Mouse (Mus musculus) thymus, postnatal 10 days (tissue): ENCODE data around the gene Chpf.
A peak's percentile ranks its signal among the peaks of the same experiment; 100 is the strongest.

Experiments used
- DNase-seq, 2 experiments: peaks; one replicate each; pipeline ENCODE4 v3.0.0; 2021; ENCODE audit warnings: low spot score in 2 of 2

Gene Chpf

DNA sequence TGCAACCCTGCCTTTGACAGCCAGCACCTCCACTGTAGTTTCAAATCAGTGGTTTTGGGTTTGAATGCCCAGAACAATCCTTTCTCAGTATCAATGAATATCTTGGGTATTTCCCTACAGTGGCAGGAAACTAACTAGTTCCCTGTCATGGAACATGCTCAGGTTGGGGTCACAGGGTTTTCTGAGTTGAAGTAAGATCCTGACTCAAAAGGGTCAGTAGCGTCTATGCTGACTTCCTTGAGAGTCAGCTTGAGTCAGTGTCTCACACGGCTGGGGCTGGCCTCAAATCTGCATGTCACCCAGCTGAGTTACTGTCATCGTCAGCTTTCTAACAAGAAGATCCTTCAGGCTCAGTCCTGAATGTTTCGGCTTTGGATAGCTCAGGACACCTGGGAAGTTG is 19.8 kb upstream of the Chpf start:
- DNase-seq: no peak

DNA sequence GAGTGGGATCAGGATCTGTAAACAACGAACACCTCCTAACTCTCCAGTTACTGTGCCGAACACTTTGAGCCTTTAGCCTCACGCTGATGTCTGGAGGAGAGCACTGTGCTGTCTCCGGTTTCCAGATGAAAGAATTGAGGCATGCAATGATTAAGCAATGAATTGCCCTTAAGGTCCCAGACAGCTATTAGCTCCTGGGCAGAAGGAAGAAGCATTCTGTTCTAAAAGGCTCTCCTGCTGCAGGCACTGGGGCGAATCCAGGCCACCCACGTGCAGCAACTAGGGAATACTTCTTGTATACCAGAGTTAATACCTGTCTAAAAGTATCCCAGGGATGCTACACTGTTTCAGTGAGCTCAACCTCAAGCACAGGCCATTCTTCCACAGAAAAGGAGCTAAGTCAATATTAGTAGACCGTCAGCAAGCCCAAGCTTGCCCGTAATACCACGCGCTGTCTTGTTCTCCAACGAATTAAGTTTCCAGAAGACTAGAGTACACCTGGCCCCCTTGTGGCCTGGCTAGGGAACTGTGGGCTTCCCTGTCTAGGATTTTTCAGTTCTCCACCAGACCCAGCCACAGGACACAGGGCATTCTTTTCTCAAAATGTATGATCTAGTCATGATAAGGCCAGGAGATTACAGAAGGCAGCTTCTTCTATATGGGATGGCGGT is 15.9 kb upstream of the Chpf start:
- DNase-seq: no peak

DNA sequence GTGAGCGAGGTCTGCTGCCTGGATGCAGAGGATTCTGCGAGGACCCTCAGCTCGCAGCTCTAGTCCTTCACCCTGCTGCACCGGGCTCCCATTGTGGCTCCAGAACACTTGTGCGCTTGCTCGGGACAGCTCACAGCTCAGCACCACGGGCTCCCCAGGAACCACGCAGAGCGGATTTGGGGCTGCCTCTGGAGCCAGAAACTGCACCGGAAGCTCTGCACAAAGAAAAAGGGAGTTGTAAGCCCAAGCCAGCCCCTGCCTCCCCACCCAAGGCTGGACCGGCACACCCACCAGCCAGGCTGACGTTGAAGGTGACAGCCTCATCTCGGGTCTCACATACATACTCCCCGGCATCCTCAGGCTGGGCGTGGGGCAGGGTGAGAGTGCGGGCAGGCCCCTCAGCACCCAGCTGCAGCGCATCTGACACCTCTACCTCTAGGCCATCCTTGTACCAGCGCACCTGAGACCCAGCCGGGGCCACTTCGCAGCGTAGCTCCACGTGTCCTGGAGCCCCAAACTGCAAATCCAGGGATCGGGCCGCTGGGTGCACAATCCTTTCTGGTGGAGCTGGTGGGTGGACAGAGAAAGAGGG is 13.6 kb upstream of the Chpf start:
- DNase-seq: no peak

DNA sequence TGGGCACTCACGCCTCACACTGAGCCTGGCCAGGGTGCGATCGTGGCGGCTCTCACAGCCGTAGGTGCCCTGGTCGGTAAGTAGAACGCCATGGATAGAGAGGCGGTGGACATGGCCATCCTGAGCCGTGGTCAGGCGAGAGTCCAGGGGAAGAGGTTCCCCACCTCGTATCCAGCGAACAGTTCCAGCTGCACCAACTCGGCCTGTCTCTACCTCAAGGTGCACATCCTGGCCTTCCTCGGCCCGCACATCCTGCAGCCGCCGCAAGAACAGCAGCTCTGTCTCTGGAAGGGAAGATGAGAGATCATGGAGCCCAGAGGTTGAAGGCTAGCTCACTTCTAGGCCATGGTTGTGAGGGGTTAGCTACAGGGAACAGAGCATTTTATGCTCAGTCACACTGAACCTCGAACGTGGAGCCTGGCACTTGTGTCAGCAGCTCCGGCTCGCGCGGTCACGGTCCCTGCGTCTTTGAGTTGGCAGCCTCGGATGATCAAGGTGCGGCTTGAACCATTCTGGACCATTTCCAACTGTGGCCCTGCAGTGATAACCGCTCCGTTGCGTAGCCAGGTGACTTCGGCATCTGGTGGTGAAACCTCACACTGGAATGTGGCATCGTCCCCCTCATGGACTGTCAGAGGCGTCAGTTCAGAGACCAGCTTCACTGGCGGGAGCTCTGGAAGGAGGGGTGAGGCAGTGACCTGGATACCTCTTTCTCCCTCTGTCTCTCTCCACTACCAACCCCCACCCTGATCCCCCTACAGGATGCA is 11.9 kb upstream of the Chpf start:
- no peak for DNase-seq

DNA sequence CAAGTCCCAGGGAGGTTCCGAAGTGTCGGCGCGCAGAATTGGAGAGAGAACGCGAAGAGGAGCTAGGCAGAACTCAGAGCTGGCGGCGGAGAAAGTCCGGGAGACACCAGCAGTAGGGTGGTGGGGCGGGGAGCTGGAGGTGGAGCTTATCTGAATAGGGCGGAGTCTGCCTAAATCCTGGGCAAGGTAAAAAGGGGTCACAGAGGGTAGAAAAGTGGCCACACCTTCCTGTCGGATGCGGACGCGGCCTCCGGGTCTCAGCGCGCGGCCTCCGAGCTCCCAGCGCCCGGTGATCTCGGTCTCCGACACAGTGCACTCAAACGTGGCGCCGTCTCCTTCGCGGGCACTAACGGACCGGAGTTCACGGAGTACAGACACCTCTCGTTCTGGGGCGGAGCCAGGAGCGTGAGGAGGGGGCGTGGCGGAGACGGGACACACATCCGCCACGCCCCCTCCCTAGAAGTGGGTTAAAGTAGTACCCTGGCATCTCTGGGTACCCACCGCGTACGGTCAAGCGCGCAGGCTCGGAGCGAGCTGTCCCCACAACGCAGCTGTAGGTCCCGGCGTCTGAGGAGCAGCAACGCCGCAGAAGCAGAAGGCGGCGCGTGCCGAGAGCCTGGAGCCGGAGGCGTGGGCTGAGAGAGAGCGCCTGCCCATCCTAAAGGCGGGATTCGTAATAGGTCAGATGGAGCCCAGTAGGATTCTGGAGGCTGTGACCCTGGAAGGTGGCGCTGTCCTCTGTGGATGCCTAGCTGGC is 8.5 kb upstream of the Chpf start:
- peak; percentile 53 to 57 for DNase-seq

DNA sequence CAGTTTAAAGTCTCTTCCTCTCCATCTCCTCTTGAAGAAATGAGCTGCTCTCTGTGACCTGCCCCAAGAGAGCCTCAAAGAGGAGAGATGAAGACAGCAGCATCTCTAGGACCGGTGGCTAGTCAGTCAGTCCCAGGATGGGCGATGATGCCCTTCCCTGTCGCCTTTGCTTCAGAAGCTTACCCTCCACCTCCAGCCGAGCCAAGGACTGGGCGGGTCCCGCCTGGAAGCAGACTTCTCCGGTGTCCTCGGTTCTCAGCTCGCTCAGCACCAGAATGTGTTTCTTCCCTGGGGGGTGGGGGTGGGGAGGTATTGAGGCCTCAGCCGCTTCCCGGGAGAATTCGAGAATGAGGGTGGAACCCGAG is 7.9 kb upstream of the Chpf start:
- no peak for DNase-seq

DNA sequence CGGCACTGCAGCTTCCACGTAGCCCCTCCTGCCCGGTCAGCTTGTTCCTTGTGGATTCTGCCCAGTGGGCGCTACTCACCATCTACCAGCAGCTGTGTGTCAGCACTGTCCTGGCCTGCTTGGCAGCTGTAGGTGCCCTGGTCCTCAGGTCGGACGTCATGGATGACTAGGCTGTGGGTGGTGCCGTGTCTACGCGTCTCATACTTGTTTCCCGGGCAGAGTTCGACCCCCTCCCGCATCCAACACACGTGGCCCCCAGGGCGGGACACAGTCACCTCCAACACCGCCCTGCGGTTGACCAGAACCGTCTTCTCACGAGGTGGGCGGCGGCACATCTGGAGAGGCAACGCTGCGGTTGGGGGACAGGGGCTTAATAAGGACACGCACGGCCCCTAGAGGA is 7.5 kb upstream of the Chpf start:
- DNase-seq: no peak

DNA sequence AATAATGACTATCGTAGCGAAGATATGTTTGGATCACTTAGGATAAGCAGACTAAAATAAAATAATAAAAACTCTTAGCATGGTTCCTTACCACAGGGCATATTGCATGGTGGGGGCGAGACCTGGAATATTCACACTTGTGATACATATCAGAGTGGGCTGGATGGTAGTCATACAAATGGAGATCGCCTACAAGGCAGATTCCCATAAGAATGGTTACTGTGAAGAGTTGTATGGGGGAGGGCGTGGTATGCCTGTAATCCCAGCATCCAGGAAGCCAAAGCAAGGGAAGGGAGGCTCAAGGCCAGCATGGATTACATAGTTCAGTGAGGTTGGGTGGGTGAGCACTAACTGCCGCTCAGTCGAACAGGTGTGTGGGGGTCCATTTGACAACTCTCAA is 1.6 kb upstream of the Chpf start:
- no peak for DNase-seq

DNA sequence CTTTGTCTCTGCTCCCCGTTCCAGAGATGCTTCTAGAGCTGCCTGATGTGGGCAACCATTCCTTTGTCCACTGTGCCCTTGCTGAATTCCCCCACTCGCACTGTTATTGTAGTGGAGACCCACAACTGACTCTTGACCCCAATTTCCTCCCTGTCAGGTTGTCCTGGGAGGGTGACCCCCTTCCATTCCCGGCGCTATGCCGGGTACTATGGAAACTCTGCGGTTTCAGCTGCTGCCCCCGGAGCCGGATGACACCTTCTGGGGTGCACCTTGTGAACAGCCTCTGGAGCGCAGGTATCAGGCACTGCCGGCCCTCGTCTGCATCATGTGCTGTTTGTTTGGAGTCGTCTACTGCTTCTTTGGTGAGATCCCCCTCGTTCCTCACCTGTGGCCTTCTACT is 929 bp upstream of the Chpf start:
- DNase-seq: no peak

DNA sequence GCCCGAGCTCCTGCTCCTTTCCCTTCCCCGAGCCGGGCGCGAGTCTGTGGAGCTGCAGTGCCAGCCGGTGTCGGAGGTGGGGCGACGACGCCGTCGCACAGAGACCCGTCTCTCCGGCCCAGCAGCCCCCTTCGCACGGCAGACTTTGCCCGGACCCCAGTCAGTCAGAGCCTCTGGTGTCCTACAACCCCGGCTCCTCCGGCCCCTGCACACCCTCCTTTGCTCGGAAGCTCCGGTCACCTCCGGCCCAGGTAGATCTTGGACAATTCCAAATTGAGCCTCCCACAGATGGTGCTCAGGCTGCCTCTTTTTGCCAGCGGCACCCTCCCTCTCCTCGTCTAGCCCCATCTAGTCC is 505 bp upstream of the Chpf start:
- no peak for DNase-seq

DNA sequence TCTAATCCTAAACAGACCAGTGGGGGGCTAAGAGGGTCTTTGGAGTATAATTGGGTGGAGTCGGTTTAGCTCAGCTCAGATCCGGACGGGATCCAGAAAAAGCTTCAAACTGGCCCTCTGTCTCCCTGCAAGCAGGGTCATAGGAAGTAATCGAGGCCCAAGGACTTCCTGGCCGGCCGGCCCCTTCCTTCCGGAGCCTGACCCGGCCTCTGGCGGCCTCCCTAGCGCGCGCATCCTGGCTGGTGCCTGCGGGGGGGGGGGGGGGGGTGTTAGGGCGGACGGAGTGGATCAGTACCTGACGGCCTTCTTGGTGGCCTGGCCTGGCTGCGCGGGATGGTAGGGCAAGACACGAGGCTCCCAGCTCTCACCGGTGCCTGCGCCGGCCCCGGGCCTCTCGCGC is 610 bp downstream of the Chpf start:
- no peak for DNase-seq

DNA sequence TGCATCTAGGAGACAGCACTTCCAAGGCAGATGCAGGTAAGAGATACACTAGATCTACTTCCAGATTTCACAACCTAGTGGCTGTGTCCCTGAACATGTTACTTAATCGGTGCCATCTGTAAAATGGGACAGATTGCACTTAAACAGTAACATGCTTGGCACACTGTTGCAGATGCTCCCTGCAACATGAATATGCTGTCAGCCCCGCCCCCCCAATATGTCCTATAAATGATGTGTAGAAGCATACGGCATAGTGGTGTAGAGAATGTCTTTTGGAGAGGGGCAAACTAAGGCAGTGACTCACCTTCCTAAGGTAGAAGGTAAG is 1.2 kb downstream of the Chpf start:
- no peak for DNase-seq

DNA sequence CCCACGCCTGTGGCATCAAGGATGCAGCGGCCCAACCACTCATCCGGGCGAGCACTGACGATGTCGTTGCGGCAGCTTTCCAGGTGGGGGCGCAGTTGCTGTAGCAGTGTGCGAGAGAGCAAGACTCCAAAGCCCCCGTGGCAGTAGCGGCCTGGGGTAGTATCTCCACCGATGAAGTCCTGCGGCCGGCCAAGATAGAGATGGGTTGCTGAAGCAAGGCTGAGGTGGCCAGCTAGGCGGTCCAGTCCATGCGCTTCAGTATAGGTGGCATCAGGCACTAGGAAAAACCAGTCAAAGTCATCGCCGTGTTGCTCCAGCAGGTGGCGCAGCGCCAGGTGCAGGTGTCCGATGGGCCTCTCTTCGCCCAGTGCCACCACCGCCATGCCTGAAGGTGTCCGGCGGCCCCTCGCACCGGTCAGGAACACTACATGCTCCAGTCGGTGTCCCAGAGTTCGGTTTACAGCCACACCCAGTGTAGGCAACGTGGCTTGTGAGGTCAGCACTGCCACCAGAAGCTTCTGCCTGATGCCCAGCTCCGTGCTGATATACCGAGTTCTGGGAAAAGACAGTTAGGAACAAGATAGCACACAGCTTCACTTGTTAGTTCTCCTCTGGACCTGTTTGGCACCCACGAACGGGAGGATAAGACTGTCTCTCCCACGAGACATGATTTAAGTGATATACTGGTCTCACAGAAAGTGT is 1.7 kb downstream of the Chpf start:
- DNase-seq: peak; percentile 58 to 80

DNA sequence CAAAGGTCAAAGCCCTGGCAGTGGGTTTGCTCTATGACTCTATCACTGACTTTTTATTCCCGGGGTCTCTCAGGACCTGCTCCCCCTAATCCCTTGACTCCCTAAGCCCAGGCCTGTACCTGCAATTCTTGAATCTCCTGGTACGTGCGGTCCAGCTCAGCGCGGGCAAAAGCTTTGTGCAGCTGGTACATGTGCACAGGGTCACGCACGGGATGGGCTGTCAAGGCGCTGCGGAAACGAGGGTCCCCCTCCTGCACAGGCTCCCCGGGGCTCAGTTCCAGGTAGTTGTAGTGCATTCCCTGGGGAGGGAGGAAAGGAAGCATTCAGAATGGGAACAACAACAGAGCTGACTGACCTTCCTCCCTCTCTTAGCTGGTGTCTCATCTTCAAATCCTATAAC is 2.7 kb downstream of the Chpf start:
- DNase-seq: no peak

DNA sequence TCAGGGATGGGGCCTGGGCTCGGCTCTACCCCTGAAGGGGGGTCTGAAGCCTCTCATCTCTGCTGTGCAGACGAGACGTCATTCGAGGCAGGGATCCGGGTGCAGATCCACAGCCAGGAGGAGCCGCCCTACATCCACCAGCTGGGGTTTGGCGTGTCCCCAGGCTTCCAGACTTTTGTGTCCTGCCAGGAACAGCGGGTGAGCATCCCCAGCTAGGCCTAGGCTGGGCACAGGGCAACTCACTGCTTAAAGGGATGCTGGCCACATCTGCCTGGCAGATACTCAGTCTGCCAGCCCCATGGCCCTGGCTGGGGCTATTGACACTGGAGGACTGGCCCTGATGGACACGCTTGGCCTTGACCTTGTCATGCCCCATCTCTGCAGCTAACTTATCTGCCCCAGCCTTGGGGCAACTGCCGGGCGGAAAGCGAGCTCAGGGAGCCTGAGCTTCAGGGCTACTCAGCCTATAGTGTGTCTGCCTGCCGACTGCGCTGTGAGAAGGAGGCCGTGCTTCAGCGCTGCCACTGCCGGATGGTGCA is 9.8 kb downstream of the Chpf start:
- DNase-seq: no peak

DNA sequence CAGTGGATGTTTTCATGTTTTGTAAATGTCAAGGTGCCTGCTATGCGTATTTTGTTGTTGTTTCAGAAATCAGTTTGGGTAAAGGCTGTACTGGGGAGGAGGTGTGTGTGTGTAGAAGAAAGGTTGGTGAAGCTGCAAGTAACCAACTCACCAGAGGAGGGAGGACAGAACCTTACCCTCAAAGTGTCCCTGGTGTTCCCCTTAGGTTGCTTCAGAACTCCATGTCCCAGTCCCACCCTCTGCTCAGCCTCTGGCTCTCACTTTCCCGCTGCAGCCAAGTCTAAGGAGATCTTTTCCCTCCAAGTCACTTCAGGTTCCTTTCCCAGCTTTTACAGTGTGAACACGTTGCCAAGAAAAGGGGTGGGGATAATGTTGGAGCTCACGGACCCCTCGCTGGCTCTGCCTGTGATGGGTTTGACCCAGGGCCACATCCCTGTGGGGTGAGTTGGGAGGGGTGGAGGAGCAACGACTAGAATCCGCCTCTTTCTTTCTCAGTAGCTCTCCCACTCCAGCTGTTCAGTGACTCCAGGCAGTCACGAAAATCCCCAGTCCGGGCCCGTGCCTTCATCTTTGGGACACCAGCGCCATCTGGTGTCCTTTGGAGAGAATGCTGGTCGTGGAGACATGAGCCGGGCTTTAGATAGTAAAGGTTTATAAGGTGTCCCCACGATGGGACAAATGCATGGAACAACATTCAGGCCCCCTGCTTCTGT is 11.7 kb downstream of the Chpf start:
- peak; percentile 25 to 64 for DNase-seq

DNA sequence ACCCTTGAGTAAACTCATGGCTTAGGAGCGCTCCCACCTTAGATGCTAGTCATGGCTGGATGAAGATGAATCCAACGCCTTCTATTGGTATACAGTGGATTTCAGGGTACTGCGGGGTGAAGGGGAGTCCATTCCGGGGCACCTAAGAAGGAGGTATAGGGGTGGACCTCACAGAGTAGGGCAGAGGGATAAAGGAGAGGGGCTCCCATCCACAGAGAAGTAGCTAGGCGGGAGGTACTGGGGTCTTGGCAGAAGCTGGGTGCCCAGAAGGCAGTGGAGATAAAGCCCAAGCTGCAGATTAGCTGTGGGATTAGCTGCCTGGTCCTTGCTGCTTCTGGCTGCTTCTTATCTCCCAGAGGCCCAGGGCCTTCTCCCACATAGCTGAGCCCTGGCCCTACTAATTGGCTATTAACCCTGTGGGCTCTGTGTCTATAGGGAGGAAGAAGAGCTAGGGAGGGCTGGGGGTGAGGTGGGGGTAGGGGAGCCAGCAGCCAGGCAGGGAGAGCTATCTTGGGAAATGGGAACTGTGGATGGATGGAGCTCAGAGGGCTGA is 15.4 kb downstream of the Chpf start:
- DNase-seq: no peak

DNA sequence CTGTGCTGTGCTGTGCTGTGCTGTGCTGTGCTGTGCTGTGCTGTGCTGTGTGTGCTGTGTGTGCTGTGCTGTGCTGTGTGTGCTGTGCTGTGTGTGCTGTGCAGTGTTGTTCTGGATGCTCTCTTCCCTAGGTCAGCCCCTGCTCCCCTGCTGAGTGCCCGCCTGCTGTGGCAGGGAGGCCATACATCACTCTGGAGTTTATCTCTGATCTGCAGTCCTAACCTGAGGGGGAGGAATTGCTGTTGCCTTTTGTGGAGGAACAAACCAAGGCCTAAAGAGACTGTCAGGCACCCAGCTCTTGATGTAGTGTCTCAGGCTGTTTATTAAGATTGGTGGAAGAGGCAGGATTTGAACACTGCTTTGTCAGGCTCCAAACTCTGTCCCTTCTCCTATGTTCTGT is 16.5 kb downstream of the Chpf start:
- no peak for DNase-seq

DNA sequence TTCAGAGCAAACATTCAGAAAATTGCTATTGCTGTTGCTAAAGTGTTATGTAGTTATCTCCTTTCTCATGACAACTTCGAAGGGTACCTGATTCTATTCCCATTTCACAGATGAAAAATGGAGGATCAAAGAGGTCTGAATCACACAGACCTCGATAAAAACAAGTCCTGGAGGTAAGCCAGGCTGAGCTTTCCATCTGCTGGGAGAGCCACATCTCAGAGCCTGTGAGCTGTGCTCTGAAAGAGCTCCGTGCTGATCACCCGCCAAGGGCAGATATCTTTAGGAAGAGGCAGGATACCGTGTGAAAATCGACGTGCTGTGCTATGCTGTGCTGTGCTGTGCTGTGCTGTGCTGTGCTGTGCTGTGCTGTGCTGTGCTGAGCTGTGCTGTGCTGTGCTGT is 18.8 kb downstream of the Chpf start:
- no peak for DNase-seq

DNA sequence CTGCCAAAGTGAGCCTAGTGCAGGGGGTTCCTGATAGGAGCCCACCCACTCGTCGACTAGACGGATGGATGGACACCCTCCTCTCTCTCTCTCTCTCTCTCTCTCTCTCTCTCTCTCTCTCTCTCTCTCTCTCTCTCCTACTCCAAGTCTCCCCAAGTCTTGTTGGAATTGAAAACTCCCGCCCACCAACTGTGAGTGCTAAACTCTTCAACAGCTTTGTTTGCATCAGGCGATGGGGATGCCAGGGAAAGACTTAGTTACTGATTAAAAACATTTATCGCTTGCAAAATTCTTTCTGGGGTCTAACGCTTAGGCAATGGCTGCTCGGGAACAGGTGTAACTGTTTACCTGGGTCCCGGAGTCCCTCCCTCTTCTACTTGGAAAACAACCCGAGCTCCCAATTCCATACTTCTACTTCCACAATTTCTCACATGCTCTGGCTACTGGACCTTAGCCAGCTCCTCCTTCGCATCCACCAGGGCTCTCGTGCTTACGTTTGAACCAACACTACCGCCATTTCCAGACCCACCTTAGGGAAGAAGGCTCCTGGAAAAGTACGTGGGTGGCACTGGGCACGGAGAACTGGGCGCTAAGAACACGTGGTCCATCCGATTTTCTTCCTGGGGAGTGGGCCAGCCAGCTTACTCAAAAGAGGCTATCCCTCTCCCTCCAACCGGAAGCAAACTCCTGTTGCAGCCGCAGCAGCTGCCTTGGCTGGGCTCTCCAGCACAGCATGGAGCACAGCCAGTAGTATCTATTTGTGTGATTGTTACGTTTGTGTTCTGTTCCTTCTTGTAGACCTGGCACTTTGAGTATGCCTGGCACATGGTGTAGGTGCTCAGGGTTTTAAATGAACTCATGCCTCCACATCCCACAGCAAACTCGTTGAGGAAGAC is 20.1 kb downstream of the Chpf start:
- DNase-seq: no peak
